Mouse (Mus musculus) forebrain, embryonic 11.5 days (tissue): ENCODE results near the gene Slc25a3. TPM values are rescaled to one million over a fixed set of nuclear protein-coding genes. Genes with fewer than 3 reads are reported as not detected.

ENCODE experiments used
- ATAC-seq: fragments of 200-750 bp; cut with Nextera tagmentation; replicated peaks from 2 replicates; pipeline ENCODE4 v1.8.0; 2017; ENCODE audit warnings: moderate TSS enrichment; ENCODE audit not compliant: low FRiP score
- DNase-seq: peaks from one replicate; pipeline ENCODE4 v3.0.0-alpha.2; 2017; ENCODE audit warnings: low spot score
- H3K27ac ChIP-seq: fragments of 300-500 bp; sonication (generic); 2 replicates; pipeline ENCODE4 v1.5.1; 2014; ENCODE audit warnings: low read depth, low read length
- H3K27me3 ChIP-seq: fragments of 300-500 bp; sonication (generic); 2 replicates; pipeline ENCODE4 v1.6.1; 2014; ENCODE audit warnings: mild to moderate bottlenecking, low read length, mixed read lengths; ENCODE audit not compliant: control insufficient read depth, insufficient read depth
- H3K36me3 ChIP-seq: fragments of 300-500 bp; sonication (generic); 2 replicates; pipeline ENCODE4 v1.6.1; 2014; ENCODE audit warnings: mild to moderate bottlenecking, low read length, moderate library complexity, mixed read lengths; ENCODE audit not compliant: control insufficient read depth, insufficient read depth
- H3K4me1 ChIP-seq: fragments of 300-500 bp; sonication (generic); replicated peaks from 2 replicates; pipeline ENCODE4 v1.6.1; 2014; ENCODE audit warnings: low read length, mixed read lengths; ENCODE audit not compliant: control insufficient read depth, insufficient read depth
- H3K4me2 ChIP-seq: fragments of 300-500 bp; sonication (generic); 2 replicates; pipeline ENCODE4 v1.6.1; 2014; ENCODE audit warnings: low read depth, mild to moderate bottlenecking, low read length, moderate library complexity, mixed read lengths; ENCODE audit not compliant: severe bottlenecking
- H3K4me3 ChIP-seq: fragments of 300-500 bp; sonication (generic); 2 replicates; pipeline ENCODE4 v1.5.1; 2014; ENCODE audit warnings: low read depth, low read length
- H3K9ac ChIP-seq: fragments of 300-500 bp; sonication (generic); 2 replicates; pipeline ENCODE4 v1.6.1; 2014; ENCODE audit warnings: low read length
- H3K9me3 ChIP-seq: fragments of 300-500 bp; sonication (generic); 2 replicates; pipeline ENCODE4 v1.6.1; 2016; ENCODE audit warnings: low read length, mixed read lengths; ENCODE audit not compliant: control insufficient read depth
- WGBS: fragments of 180-500 bp; shearing (Covaris S2); extraction: QIAGEN DNeasy Blood & Tissue Kit; methylation state at CpG from one replicate; pipeline ENCODE4 v1.1.7; 2014; 5-methylcytosine and 5-hydroxymethylcytosine counted together
- polyA plus RNA-seq: library from polyadenylated mRNA; unstranded; fragments of >200 nt; fragmentation: Nextera tagmentation; extraction: Ambion mirVana; gene quantifications from 2 replicates; pipeline ENCODE4 v1.2.1, GENCODE M21; 2014

Slc25a3 gene
- 399 and 404 TPM in 2 replicates for polyA plus RNA-seq

DNA sequence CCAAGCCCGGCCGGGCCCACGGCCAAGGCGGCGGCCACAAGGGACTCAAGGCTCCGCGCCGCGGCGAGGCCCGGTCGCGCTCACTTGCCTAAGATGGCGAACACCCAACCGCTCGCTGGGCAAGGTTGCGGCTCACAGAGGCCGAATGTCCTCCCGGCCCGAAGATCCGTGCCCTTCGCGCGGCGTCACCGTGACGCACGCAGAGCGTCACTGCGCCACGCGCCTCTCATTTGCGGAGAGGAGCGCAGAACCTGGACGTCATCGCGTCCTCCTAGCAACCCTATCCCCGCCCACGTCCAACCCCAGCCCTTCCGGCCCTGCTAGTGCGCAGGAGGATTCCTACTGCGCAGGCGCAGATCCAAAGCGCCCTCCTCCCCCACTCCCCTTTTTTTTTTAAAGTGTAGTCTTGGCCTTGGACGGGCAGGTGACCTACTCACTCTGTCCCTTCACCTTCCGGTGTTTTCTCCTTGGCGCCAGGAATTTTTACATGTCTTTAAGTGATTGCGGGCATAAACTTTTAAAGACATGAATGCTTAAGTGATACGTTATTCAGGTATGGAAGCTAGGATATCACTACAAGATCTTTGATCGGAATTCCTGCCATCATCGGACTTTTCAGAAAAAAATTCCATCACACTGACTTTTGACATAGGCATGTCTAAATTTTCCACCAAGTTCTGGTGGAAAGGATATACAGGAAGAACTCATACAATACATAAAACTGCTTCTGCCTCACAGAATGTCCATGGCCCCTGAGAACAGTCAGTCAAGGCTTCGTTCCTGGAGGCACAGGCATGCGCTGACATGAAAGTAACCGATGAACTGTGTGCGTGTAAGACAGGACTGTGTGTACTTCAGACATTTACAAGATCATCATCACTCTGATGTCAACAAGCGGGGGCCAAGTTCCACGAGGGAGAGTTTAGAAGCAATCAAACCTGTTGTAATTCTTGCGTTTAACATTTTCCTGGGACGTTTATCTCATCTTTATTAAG is at the start of gene Slc25a3:
Gene Slc25a3, minus strand, starts transcription at position 232 of the 995 bp plus-strand sequence.
- no peaks in the 10 kb centered on the region for H3K9me3 ChIP-seq
- H3K4me3 ChIP-seq = peak within 1 kb of the TSS; percentile 96
- 15% methylated on average over 59 of the region's 59 CpGs for WGBS
- peak within 1 kb of the TSS; percentile 38; the same call in 1 of the 2 replicates for H3K27ac ChIP-seq
- H3K9ac ChIP-seq = peak within 1 kb of the TSS; percentile 96
- ATAC-seq (peak; percentile 100), DNase-seq (peak; percentile 98)
- H3K4me1 ChIP-seq = peaks cover 8% of the 10 kb centered on the region; the same call in 1 of the 2 replicates
- peak within 1 kb of the TSS; percentile 76 for H3K4me2 ChIP-seq
- H3K36me3 ChIP-seq = peaks cover 10% of the 10 kb centered on the region
- H3K27me3 ChIP-seq = no peaks in the 10 kb centered on the region

DNA sequence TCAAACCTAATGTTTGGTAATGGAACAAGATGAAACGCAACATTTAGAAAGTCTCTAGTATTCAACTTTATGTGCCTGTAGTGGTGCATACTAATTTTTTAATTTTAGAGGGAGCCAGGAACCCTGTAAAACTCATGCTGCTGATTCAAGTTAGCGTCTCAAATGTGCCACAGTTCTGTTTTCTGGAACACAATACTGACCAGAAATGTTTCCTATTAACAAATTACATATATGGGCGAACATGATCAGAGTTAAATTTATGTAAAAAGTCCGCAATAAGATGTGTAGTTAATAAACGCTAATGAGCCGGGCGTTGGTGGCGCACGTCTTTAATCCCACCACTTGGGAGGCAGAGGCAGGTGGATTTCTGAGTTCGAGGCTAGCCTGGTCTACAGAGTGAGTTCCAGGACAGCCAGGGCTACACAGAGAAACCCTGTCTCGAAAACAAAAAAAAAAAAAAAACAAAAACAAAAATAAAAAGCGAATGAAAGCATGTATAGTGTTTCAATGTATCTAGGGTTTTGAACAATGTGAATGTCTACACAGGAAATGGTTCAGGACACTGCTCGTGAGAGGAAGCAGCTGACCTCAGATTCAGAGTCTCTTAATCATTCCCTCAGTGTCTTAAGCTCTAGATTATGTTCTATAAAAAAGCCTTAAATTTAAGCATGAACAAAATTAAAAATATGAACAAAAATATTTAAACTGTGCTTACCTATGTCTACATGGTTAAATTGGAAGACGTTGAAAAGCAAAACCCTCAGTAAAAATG is 48.7 kb upstream of the Slc25a3 start:
- peak overlapping the region; percentile 88 for H3K4me2 ChIP-seq
- 88% methylated on average over 14 of the region's 14 CpGs for WGBS
- H3K4me3 ChIP-seq = peak overlapping the region; percentile 98
- peaks cover 2% of the 10 kb centered on the region; the same call in 1 of the 2 replicates for H3K4me1 ChIP-seq
- peak overlapping the region; percentile 100 for H3K9ac ChIP-seq
- no peaks in the 10 kb centered on the region for H3K9me3 ChIP-seq
- peak overlapping the region; percentile 100 for H3K27ac ChIP-seq
- no peaks in the 10 kb centered on the region for H3K27me3 ChIP-seq
- no peaks in the 10 kb centered on the region for H3K36me3 ChIP-seq
- DNase-seq (no peak), ATAC-seq (no peak)

DNA sequence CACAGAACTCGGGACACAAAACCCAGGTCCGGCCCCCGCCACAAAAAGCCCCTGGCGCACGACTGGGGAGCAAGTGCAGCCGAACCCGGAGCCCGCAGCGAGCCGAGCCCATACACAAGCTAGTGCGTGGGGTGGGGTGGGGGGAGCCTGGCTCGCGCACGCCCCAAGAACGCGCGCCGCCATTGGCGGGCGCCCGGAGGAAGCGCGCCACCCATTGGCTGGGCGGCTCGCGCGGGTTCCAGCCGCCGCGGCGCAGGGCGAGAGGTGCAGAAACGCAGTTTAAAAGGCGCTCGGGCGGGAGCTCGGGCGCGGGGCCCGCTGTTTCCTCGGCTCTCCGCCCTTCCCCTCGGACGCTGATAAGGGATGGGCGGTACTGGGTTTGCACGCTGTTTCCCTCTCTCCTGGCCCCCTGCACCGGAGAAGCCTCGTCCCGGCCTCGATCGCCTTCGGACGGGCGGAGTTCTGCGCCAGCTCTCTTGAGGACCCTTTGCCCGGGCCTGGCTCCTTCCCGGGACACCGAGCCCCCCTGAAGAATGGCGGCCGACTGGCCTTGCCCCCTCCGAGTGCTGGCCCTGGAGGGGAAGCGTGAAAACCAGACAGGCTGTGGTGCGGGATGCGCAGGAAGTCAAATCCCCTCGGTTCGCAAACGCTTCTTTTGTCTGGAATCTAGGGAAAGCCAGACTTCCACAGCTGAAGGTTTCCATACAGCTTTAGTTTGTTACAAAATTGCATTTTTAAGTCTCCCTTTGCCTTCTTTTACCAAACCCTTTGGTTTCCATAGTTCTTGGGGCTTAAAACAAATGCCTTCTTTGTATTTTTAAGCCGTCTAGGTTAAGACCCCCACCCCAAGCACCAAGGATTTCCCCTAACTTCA is 47.8 kb upstream of the Slc25a3 start:
- DNase-seq (peak; percentile 97), ATAC-seq (peak; percentile 97)
- Histone ChIP-seq H3K4me3 (peak overlapping the region; percentile 98), H3K9me3 (no peaks in the 10 kb centered on the region), H3K27ac (peak overlapping the region; percentile 100), H3K27me3 (no peaks in the 10 kb centered on the region), H3K4me1 (peaks cover 3% of the 10 kb centered on the region; the same call in 1 of the 2 replicates), H3K36me3 (no peaks in the 10 kb centered on the region), H3K4me2 (peak overlapping the region; percentile 88), H3K9ac (peak overlapping the region; percentile 100)
- WGBS = under 1% methylated on average over 61 of the region's 68 CpGs

DNA sequence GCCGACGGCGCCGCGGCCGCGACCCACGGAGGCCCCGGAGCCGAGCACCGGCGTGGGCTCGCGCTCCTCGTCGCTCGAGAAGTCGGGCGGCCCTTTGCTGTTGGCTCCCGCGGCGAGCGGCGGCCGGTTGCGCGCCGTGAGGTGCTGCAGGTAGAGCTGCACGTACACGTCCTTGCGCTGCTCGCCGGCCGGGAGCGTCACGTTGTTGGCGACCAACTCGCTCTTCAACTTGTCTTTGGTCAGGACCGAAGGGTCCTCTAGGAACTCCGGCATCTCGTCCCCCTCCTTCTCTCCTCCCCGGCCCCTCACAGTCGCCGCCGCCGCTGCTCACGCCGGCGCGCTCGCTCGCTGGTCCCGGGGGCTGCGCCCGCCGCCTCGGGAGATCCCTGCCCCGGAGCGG is 47.2 kb upstream of the Slc25a3 start:
- H3K4me1 ChIP-seq = peaks cover 3% of the 10 kb centered on the region; the same call in 1 of the 2 replicates
- H3K27me3 ChIP-seq = no peaks in the 10 kb centered on the region
- ATAC-seq = peak; percentile 57
- under 1% methylated on average over 52 of the region's 59 CpGs for WGBS
- peak overlapping the region; percentile 98 for H3K4me3 ChIP-seq
- H3K4me2 ChIP-seq = peak overlapping the region; percentile 88
- peak overlapping the region; percentile 100 for H3K9ac ChIP-seq
- H3K36me3 ChIP-seq = no peaks in the 10 kb centered on the region
- no peaks in the 10 kb centered on the region for H3K9me3 ChIP-seq
- peak overlapping the region; percentile 100 for H3K27ac ChIP-seq
- no peak for DNase-seq

DNA sequence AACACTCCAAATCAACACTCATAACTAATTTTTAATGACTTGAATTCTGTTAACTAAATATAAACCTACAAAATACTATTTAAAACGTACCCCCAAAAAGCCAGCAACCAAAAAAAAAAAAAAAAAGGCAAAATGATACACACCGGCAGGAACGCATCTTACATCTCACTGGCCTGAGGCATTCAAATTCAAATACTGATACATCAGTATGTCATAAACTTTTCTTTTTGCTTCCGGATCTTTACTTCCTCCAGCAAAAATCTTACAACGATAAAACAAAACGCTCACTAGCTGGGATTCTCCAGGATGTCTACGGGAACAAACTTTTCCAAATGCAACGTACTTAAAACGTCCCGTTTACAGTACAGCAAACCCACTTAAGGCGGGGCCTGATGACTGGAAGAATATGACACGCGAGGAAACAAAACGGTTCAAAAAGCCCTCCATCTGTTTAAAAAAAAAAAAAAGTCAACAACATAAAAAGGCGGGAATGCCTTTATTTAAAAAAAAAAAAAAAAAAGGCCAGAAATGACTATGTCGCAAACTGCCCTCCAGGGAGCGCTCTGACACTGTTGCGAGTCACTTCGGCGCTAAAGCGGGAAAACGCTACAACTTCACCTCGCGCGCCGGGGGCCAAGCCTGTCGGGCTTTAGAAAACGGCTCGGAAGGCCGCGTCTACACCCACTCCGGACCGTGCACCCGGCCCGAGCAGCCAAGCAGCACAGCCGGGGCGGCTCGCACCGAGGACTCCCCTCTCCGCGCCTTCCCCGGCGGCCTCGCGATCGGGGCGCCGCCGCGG is 46.5 kb upstream of the Slc25a3 start:
- peak overlapping the region; percentile 100 for H3K9ac ChIP-seq
- ATAC-seq (peak; percentile 58), DNase-seq (peak; percentile 94)
- H3K27ac ChIP-seq = peak overlapping the region; percentile 100
- peak overlapping the region; percentile 98 for H3K4me3 ChIP-seq
- peaks cover 3% of the 10 kb centered on the region; the same call in 1 of the 2 replicates for H3K4me1 ChIP-seq
- H3K27me3 ChIP-seq = no peaks in the 10 kb centered on the region
- H3K36me3 ChIP-seq = no peaks in the 10 kb centered on the region
- H3K9me3 ChIP-seq = no peaks in the 10 kb centered on the region
- H3K4me2 ChIP-seq = peak overlapping the region; percentile 88
- WGBS = 0% methylated on average over 50 of the region's 50 CpGs

DNA sequence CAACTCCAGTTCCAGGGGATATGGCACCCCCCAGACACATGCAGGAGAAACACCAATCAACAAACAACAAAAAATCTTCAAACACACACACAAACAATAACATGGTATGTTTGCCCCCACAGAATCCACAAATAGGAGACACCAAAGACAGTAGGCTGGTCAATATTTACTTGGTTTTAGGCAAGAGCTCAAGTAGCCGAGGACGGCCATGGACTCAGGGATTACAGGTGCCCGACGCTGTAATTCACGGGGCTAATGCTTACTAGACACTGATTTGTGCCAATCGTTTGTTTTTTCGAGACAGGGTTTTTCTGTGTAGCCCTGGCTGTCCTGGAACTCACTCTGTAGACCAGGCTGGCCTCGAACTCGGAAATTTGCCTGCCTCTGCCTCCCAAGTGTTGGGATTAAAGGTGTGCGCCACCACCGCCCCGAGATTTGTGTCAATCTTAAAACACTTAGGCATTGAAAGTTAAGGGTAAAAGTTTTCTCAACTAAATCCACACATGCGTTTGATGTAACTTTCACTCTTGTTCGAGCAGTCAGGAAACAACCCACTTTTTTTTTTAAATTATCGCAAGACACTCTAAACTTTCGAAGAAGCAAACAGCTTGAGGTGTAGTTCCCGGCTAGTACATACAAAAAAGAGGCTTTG is 45.7 kb upstream of the Slc25a3 start:
- no peak overlapping the region for H3K27ac ChIP-seq
- WGBS = 48% methylated on average over 17 of the region's 17 CpGs

DNA sequence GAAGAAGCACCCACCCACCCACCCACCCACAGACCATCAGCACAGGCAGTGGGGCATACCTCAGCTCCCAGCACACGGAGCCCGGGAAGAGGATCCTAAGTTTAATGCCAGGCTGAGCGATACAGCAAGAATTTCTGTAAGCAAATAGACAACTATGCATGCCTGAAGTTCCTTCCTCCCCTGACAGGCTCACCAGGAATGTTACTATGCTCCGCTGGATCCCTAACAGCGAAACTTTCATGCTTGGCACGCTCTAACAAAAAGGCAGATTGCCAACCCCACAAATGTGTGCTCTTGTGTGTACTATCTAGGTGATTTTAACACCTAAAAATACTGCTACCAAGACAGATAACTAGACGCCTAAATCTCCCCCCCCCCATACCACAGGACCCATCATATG is 43.5 kb upstream of the Slc25a3 start:
- peaks cover 3% of the 10 kb centered on the region; the same call in 1 of the 2 replicates for H3K4me1 ChIP-seq
- H3K27me3 ChIP-seq = no peaks in the 10 kb centered on the region
- H3K27ac ChIP-seq = no peak overlapping the region
- no peak overlapping the region for H3K9ac ChIP-seq
- DNase-seq (peak; percentile 46), ATAC-seq (no peak)
- 0 out of 2 replicates have a peak overlapping the region, but pooled peaks have one; percentile 2 for H3K4me3 ChIP-seq
- H3K9me3 ChIP-seq = no peaks in the 10 kb centered on the region
- H3K36me3 ChIP-seq = peaks cover 18% of the 10 kb centered on the region; the same call in 1 of the 2 replicates
- H3K4me2 ChIP-seq = peak overlapping the region; percentile 22; the same call in 1 of the 2 replicates
- WGBS = 75% methylated on average over 7 of the region's 7 CpGs

More for the DNA sequence above, 45.7 kb upstream of the Slc25a3 start:
- ATAC-seq (no peak), DNase-seq (no peak)
- Histone ChIP-seq H3K27me3 (no peaks in the 10 kb centered on the region), H3K4me2 (peak overlapping the region; percentile 88), H3K4me3 (peak overlapping the region; percentile 98), H3K36me3 (peaks cover 3% of the 10 kb centered on the region; the same call in 1 of the 2 replicates), H3K9me3 (no peaks in the 10 kb centered on the region), H3K4me1 (peaks cover 3% of the 10 kb centered on the region; the same call in 1 of the 2 replicates), H3K9ac (peak overlapping the region; percentile 100)
